Mouse (Mus musculus) thymus, adult 2 months (tissue): ENCODE measurements at regions not wholly inside any gene's neighbourhood (a gene's known extent, or its start where the extent isn't known, plus 50 kb on each side); places are given as distances from the start of the nearest gene placed in this dataset.

ENCODE experiments used
- DNase-seq: peaks from one replicate; pipeline ENCODE4 v3.0.0; 2021
- H3K27ac ChIP-seq: fragments of 200-500 bp; 2 replicates; pipeline ENCODE4 v1.5.1; 2012; ENCODE audit warnings: low read length, control low read depth; ENCODE audit not compliant: control insufficient read depth, insufficient read depth
- H3K27me3 ChIP-seq: fragments of 200-500 bp; 2 replicates; pipeline ENCODE4 v1.6.1; 2012; ENCODE audit warnings: mild to moderate bottlenecking, low read length, moderate library complexity, mixed read lengths; ENCODE audit not compliant: control insufficient read depth, insufficient read depth
- H3K36me3 ChIP-seq: fragments of 200-500 bp; 2 replicates; pipeline ENCODE4 v1.6.1; 2012; ENCODE audit warnings: mild to moderate bottlenecking, low read length, moderate library complexity; ENCODE audit not compliant: control insufficient read depth, insufficient read depth
- H3K4me1 ChIP-seq: fragments of 200-500 bp; replicated peaks from 2 replicates; pipeline ENCODE4 v1.6.1; 2012; ENCODE audit warnings: low read length; ENCODE audit not compliant: control insufficient read depth, insufficient read depth
- H3K4me3 ChIP-seq: fragments of 200-500 bp; 2 replicates; pipeline ENCODE4 v1.5.1; 2012; ENCODE audit warnings: mild to moderate bottlenecking, low read length, control low read depth, moderate library complexity; ENCODE audit not compliant: control insufficient read depth, insufficient read depth
- CTCF ChIP-seq: fragments of 200-500 bp; IDR thresholded peaks from 2 replicates; pipeline ENCODE4 v1.5.1; 2012; ENCODE audit warnings: mild to moderate bottlenecking, control low read depth, low read length, moderate library complexity, borderline replicate concordance; ENCODE audit not compliant: control insufficient read depth, poor library complexity, insufficient read depth; ENCODE audit errors: extremely low read depth
- POLR2A ChIP-seq: fragments of 200-500 bp; IDR thresholded peaks from 2 replicates; pipeline ENCODE4 v1.6.1; 2012; ENCODE audit warnings: mild to moderate bottlenecking, low read length, control low read depth, moderate library complexity; ENCODE audit not compliant: control insufficient read depth, poor library complexity, insufficient read depth; ENCODE audit errors: extremely low read depth
- WGBS: fragments of 180-500 bp; shearing (Covaris S2); methylation state at CpG from one replicate; pipeline ENCODE4 v1.1.7; 2018; 5-methylcytosine and 5-hydroxymethylcytosine counted together

- Histone ChIP-seq H3K4me3 (no peak overlapping the region), H3K36me3 (no peaks in the 10 kb centered on the region), H3K27ac (no peak overlapping the region), H3K27me3 (no peaks in the 10 kb centered on the region), H3K4me1 (no peaks in the 10 kb centered on the region)
- 92% methylated on average over 5 of the region's 5 CpGs for WGBS
- no peak for TF ChIP-seq POLR2A
- TF ChIP-seq CTCF: no peak
- DNase-seq: no peak
Measured at GRCm38 (mm10) chr1:61470617-61471214, 167.9 kb upstream of the Pard3b start.

- TF ChIP-seq CTCF (no peak), POLR2A (no peak)
- no peak overlapping the region for H3K27ac ChIP-seq
- no peaks in the 10 kb centered on the region for H3K36me3 ChIP-seq
- DNase-seq: no peak
- no peak overlapping the region for H3K4me3 ChIP-seq
- WGBS: 90% methylated on average over 6 of the region's 6 CpGs
- H3K27me3 ChIP-seq: no peaks in the 10 kb centered on the region
- no peaks in the 10 kb centered on the region for H3K4me1 ChIP-seq
Measured at GRCm38 (mm10) chr1:61471779-61472578, 166.6 kb upstream of the Pard3b start.

GRCm38 (mm10) chr1:61472579-61473242 is 165.9 kb upstream of the Pard3b start:
- Histone ChIP-seq H3K27me3 (no peaks in the 10 kb centered on the region), H3K27ac (no peak overlapping the region), H3K4me1 (no peaks in the 10 kb centered on the region), H3K36me3 (no peaks in the 10 kb centered on the region), H3K4me3 (no peak overlapping the region)
- no peak for DNase-seq
- WGBS: 92% methylated on average over 13 of the region's 13 CpGs
- no peak for TF ChIP-seq CTCF
- no peak for TF ChIP-seq POLR2A

- H3K4me3 ChIP-seq: no peak overlapping the region
- whole genome bisulfite sequencing: 97% methylated on average over 3 of the region's 3 CpGs
- no peaks in the 10 kb centered on the region for H3K27me3 ChIP-seq
- H3K4me1 ChIP-seq: no peaks in the 10 kb centered on the region
- H3K36me3 ChIP-seq: no peaks in the 10 kb centered on the region
- no peak for DNase-seq
- no peak overlapping the region for H3K27ac ChIP-seq
- TF ChIP-seq POLR2A (no peak), CTCF (no peak)
Measured at GRCm38 (mm10) chr1:61485459-61485858, 153.2 kb upstream of the Pard3b start.

- H3K27ac ChIP-seq: no peak overlapping the region
- DNase-seq: no peak
- no peak for TF ChIP-seq POLR2A
- no peak for TF ChIP-seq CTCF
- H3K27me3 ChIP-seq: no peaks in the 10 kb centered on the region
- no peaks in the 10 kb centered on the region for H3K36me3 ChIP-seq
- H3K4me1 ChIP-seq: no peaks in the 10 kb centered on the region
- WGBS: 88% methylated on average over 1 of the region's 1 CpGs
- H3K4me3 ChIP-seq: no peak overlapping the region
Measured at GRCm38 (mm10) chr1:61524886-61525285, 113.7 kb upstream of the Pard3b start.

- no peak overlapping the region for H3K27ac ChIP-seq
- H3K4me1 ChIP-seq: no peaks in the 10 kb centered on the region
- WGBS: 95% methylated on average over 8 of the region's 8 CpGs
- H3K4me3 ChIP-seq: no peak overlapping the region
- no peaks in the 10 kb centered on the region for H3K27me3 ChIP-seq
- TF ChIP-seq POLR2A (no peak), CTCF (no peak)
- DNase-seq: no peak
- H3K36me3 ChIP-seq: no peaks in the 10 kb centered on the region
Measured at GRCm38 (mm10) chr1:61525881-61526280, 112.7 kb upstream of the Pard3b start.
